Mouse (Mus musculus): Measurements from ENCODE around the gene Rabgap1l.

- TF ChIP-seq FLI1 (IDR thresholded peaks at IDR 0.05; ENCODE audit: low read length) (no peak), GATA1 (IDR thresholded peaks at IDR 0.05; ENCODE audit: borderline replicate concordance, low read length) (no peak)
These were observed 484.5 kb downstream of the Rabgap1l start for GRCm38 (mm10) chr1:160308498-160308897.
